Mouse (Mus musculus): ENCODE measurements around the gene Cacna2d3. TPM values are rescaled to one million over a fixed set of nuclear protein-coding genes. Genes with fewer than 3 reads are reported as not detected.

The Cacna2d3 gene
- polyA plus RNA-seq (2012; rRNA removed) = 35.8 and 38.4 TPM in 2 replicates

GRCm38 (mm10) chr14:29721488-29722385, at the start of gene Cacna2d3:
Gene Cacna2d3 (minus strand): TSS chr14:29721864.

DNA sequence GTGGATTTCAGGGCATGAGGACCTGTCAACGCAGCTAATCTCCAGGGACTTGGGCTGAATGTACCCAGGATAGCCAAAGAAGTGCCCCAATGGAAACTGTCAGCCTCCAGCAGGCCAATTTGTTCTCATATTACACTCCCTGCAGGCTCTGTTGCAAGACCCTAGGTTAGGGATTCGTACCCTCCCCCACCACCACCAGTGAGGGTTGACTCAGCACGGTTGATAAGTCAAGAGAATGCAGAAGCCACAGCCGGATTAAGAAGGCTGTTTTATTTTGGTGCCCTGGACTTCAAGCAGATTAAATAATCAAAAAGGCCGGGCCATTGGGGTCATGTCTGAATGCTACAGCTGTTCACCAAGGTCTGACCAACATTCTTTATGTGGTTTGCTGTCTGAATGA, 703.8 kb downstream of the Cacna2d3 start, which contains the start of gene Lrtm1:
TSS of gene Lrtm1 (plus strand) at position 326 of the 400 bp plus-strand sequence.

Other genes starting within 250 kb of the Cacna2d3 start
- 185 and 191 TPM in 2 replicates for gene Selenok, start 246.4 kb upstream of the Cacna2d3 start, polyA plus RNA-seq (2012; rRNA removed)